Mouse (Mus musculus) MEL (cell line): Measurements from ENCODE around the gene Polr1d.

Experiments
- CTCF ChIP-seq, 3 experiments: IDR thresholded peaks in 2 of 3; conservative IDR thresholded peaks in 1 of 3; 2 replicates each; pipeline ENCODE4 v1.5.1; 2011 to 2012; ENCODE audit warnings: low read length in 3 of 3, low read depth in 2 of 3, mild to moderate bottlenecking in 2 of 3, improper control_type of control experiment in 1 of 3, inconsistent platforms in 1 of 3, mixed read lengths in 1 of 3, moderate library complexity in 1 of 3; ENCODE audit not compliant: control insufficient read depth in 1 of 3, insufficient read depth in 1 of 3, poor library complexity in 1 of 3, severe bottlenecking in 1 of 3
- E2F4 ChIP-seq: IDR thresholded peaks from 2 replicates; pipeline ENCODE4 v1.6.1; 2011; ENCODE audit warnings: low read depth, low read length, improper control_type of control experiment, borderline replicate concordance
- EP300 ChIP-seq, 2 experiments: IDR thresholded peaks; 2 replicates each; pipeline ENCODE4 v1.6.1; 2011; ENCODE audit warnings: improper control_type of control experiment in 2 of 2, low read length in 2 of 2, low read depth in 1 of 2, mild to moderate bottlenecking in 1 of 2
- GATA1 ChIP-seq: IDR thresholded peaks from 2 replicates; pipeline ENCODE4 v1.6.1; 2011; ENCODE audit warnings: low read depth, low read length, improper control_type of control experiment
- MAFK ChIP-seq: IDR thresholded peaks from 2 replicates; pipeline ENCODE4 v1.6.1; 2011; ENCODE audit warnings: low read depth, mild to moderate bottlenecking, low read length, improper control_type of control experiment, borderline replicate concordance
- MXI1 ChIP-seq: IDR thresholded peaks from 2 replicates; pipeline ENCODE4 v1.6.1; 2011; ENCODE audit warnings: mild to moderate bottlenecking, low read depth, low read length, improper control_type of control experiment
- POLR2A ChIP-seq, 2 experiments: IDR thresholded peaks; 2 replicates each; pipeline ENCODE4 v1.6.1; 2011 to 2012; ENCODE audit warnings: low read length in 2 of 2, mild to moderate bottlenecking in 2 of 2, control low read depth in 1 of 2, improper control_type of control experiment in 1 of 2, low read depth in 1 of 2, moderate library complexity in 1 of 2; ENCODE audit not compliant: control insufficient read depth in 1 of 2, insufficient read depth in 1 of 2, poor library complexity in 1 of 2
- POLR2AphosphoS2 ChIP-seq: IDR thresholded peaks from 2 replicates; pipeline ENCODE4 v1.6.1; 2011; ENCODE audit warnings: low read length, improper control_type of control experiment
- TAL1 ChIP-seq: IDR thresholded peaks from 2 replicates; pipeline ENCODE4 v1.6.1; 2012; ENCODE audit warnings: mild to moderate bottlenecking, inconsistent platforms, low read length, moderate library complexity, mixed read lengths
- TCF12 ChIP-seq: IDR thresholded peaks from 2 replicates; pipeline ENCODE4 v1.6.1; 2014; ENCODE audit warnings: low read depth, mild to moderate bottlenecking, inconsistent platforms, low read length, improper control_type of control experiment, moderate library complexity
- USF1 ChIP-seq: IDR thresholded peaks from 2 replicates; pipeline ENCODE4 v1.6.1; 2014; ENCODE audit warnings: low read depth, mild to moderate bottlenecking, inconsistent platforms, low read length, improper control_type of control experiment, moderate library complexity
- USF2 ChIP-seq, 2 experiments: IDR thresholded peaks; 2 replicates each; pipeline ENCODE4 v1.6.1; 2011 to 2012; ENCODE audit warnings: improper control_type of control experiment in 2 of 2, low read length in 2 of 2, borderline replicate concordance in 1 of 2, inconsistent platforms in 1 of 2, low read depth in 1 of 2, mild to moderate bottlenecking in 1 of 2; ENCODE audit not compliant: insufficient read depth in 1 of 2
- ZC3H11A ChIP-seq: IDR thresholded peaks from 2 replicates; pipeline ENCODE4 v1.6.1; 2012; ENCODE audit warnings: low read depth, mild to moderate bottlenecking, inconsistent platforms, low read length, improper control_type of control experiment
- ZMIZ1 ChIP-seq: IDR thresholded peaks from 2 replicates; pipeline ENCODE4 v1.6.1; 2012; ENCODE audit warnings: low read depth, mild to moderate bottlenecking, inconsistent platforms, low read length, improper control_type of control experiment, moderate library complexity

DNA sequence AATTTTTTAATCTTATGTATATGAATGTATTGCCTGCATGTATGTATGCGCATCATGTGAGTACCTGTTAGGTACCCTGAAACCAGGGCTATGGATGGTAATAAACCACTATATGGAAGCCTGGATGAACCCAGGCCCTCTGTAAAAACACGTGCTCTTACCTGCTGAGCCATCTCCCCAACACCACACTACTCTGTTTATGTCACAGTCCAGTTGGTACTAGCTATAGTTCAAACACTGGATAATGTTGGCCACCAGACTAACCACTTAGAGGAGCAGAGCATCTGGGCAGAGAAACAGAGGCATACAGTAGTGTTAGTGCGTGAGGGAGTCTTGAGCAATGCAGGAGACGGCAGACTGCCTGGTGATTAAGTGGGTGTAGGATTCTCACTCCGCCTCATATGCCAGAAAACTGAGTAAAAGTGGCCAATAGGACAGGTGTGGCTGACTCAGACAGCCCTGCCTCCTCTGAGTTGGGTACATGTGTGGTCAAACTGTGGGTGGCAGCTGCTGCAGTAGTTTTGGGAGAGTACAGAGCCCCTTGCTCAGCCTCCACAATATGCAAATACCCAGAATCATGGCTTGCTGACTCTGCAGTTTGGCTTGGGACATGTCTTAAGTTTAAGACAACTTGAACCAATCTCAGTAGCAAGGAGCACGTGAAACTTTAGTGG lies 21.1 kb upstream of the Polr1d start:
- no peak for TF ChIP-seq E2F4
- no peak for TF ChIP-seq POLR2A (IDR thresholded peaks at IDR 0.05; ENCODE audit: control insufficient read depth in 1 of 2, insufficient read depth in 1 of 2, low read depth in 1 of 2, low read length in 2 of 2, poor library complexity in 1 of 2)
- TF ChIP-seq TCF12 = no peak
- TF ChIP-seq POLR2AphosphoS2 = no peak
- no peak for TF ChIP-seq CTCF (IDR thresholded peaks at IDR 0.05 in 2 of 3, conservative IDR thresholded peaks at IDR 0.05 in 1 of 3; ENCODE audit: control insufficient read depth in 1 of 3, insufficient read depth in 1 of 3, low read depth in 2 of 3, low read length in 3 of 3, poor library complexity in 1 of 3, severe bottlenecking in 1 of 3)
- TF ChIP-seq USF2 (IDR thresholded peaks at IDR 0.05; ENCODE audit: borderline replicate concordance in 1 of 2, insufficient read depth in 1 of 2, low read depth in 1 of 2, low read length in 2 of 2) = no peak
- TF ChIP-seq ZC3H11A = no peak
- TF ChIP-seq MXI1 = no peak
- no peak for TF ChIP-seq TAL1
- TF ChIP-seq MAFK = 0 out of 2 replicates have a peak, but pooled peaks have one; percentile 39
- no peak for TF ChIP-seq EP300 (IDR thresholded peaks at IDR 0.05; ENCODE audit: low read depth in 1 of 2, low read length in 2 of 2)
- no peak for TF ChIP-seq ZMIZ1
- no peak for TF ChIP-seq USF1
- no peak for TF ChIP-seq GATA1
